Mouse (Mus musculus): ENCODE results near the gene Kdm6b. TPM values are rescaled to one million over a fixed set of nuclear protein-coding genes. Genes with fewer than 3 reads are reported as not detected.

The Kdm6b gene
- total RNA-seq, 2 experiments from 2014 or later, result 19.9 to 23.9 TPM

DNA sequence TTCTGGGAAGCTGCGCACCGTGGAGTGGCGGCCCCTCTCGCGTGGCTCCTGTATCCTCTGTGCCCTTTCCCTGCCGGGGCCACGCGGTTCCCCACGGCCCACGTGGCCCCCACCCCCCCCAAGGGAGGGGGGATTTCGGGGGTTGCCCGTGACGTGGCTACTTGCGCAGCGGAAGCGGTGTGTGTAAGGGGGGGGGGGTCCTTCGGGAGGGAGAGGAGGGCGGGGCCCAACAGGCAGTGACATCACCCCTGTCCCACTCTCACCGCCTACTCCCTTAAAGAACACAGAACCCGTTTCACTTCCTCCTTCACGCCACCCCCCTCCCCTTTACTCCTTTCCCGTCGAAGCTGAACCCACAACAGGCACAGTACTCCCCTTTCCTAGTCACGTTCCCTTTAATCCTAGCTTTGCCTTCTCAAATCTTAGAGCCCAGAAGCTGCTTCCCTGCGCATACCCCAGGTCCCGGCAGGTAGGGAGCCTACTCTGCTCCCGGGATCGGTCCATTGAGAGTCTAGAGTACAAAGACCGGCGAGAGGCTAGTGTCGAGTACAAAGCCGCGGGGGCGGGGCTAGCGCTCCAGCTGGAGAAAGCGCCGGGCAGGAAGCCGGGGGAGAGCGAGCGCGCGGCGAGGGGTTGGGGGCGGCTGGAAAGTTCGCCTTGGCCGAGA, 4.0 kb downstream of the Kdm6b start:
- intact Hi-C loops (cut with DNase I), result loop anchor here (1.0 to 10.0 kb wide), 2 partner anchors 9 to 315 kb away; partner anchors contain the start of gene Per1
- DNase-seq (ENCODE audit: low spot score in 2 of 2), result peak; percentile 85 to 88

GRCm38 (mm10) chr11:69408541-69409377, 4.7 kb downstream of the Kdm6b start:
- peak; percentile 82 to 86 for DNase-seq (ENCODE audit: low spot score in 2 of 2)
- intact Hi-C loops (cut with DNase I), result no loop called here

DNA sequence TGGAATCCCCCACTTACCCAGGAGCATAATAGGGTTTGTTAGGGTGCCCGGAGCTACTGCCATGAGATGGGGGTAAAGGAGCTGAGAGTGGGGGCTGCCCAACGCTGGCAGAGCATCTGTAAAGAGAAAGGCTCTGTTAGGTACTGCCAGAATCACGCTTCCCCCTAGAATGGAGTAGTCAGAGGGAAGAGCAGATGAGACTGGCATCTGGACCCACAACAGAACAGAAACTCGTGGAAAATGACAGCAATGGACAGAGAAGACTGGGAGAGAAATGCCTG, 5.8 kb downstream of the Kdm6b start:
- DNase-seq (ENCODE audit: low spot score in 2 of 2), result no peak
- intact Hi-C loops (cut with DNase I), result no loop called here

- intact Hi-C loops (cut with DNase I), result no loop called here
Measured at GRCm38 (mm10) chr11:69406867-69407723, 6.4 kb downstream of the Kdm6b start.

GRCm38 (mm10) chr11:69406282-69406681, 7.2 kb downstream of the Kdm6b start:
- intact Hi-C loops (cut with DNase I), result no loop called here
- DNase-seq (ENCODE audit: low spot score in 2 of 2), result no peak

More at GRCm38 (mm10) chr11:69406867-69407723, 6.4 kb downstream of the Kdm6b start:
- no peak for DNase-seq (ENCODE audit: low spot score in 2 of 2)

- intact Hi-C loops (cut with DNase I), result no loop called here
- DNase-seq (ENCODE audit: low spot score in 2 of 2), result no peak
Measured at GRCm38 (mm10) chr11:69405397-69406200, 7.9 kb downstream of the Kdm6b start.

GRCm38 (mm10) chr11:69404595-69405396, 8.7 kb downstream of the Kdm6b start:
- DNase-seq (ENCODE audit: low spot score in 2 of 2), result no peak
- intact Hi-C loops (cut with DNase I), result no loop called here

GRCm38 (mm10) chr11:69403691-69404594, 9.5 kb downstream of the Kdm6b start:
- DNase-seq (ENCODE audit: low spot score in 2 of 2), result no peak
- intact Hi-C loops (cut with DNase I), result no loop called here

DNA sequence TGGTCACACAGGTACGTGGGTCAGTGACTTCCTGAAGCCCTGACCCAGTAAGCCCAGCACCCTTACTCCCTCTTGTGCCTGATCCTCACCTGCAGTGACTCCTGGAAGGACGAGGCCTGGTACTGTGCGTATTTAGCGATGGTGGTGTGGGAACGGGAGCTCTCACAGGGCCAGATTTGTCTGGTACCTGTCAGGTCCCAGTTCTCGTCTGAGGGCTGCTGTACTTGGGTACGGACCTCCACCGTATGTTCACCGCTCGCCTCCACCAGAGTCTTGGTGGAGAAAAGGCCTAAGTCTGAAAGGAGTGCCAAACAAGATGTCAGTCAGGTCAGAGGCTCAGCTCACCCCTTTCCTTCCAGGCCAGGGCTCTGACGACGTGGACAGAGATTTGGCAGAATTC, 11.5 kb downstream of the Kdm6b start:
- intact Hi-C loops (cut with DNase I), result loop anchor here (2.0 kb wide), 2 partner anchors 31 to 111 kb away; no protein-coding TSS in a partner anchor

GRCm38 (mm10) chr11:69401210-69401637, 12.3 kb downstream of the Kdm6b start:
- intact Hi-C loops (cut with DNase I), result loop anchor here (2.0 kb wide), 2 partner anchors 32 to 112 kb away; no protein-coding TSS in a partner anchor
- DNase-seq (ENCODE audit: low spot score in 2 of 2), result peak; percentile 89 to 90

More for the DNA sequence above, 11.5 kb downstream of the Kdm6b start:
- no peak for DNase-seq (ENCODE audit: low spot score in 2 of 2)

GRCm38 (mm10) chr11:69400083-69400850, 13.2 kb downstream of the Kdm6b start:
- intact Hi-C loops (cut with DNase I), result loop anchor here (2.0 kb wide), 2 partner anchors 33 to 113 kb away; no protein-coding TSS in a partner anchor
- no peak for DNase-seq (ENCODE audit: low spot score in 2 of 2)

GRCm38 (mm10) chr11:69399201-69400082, 14.0 kb downstream of the Kdm6b start:
- DNase-seq (ENCODE audit: low spot score in 2 of 2), result no peak
- intact Hi-C loops (cut with DNase I), result loop anchor here (2.0 to 5.0 kb wide), 3 partner anchors 33 to 178 kb away; no protein-coding TSS in a partner anchor

GRCm38 (mm10) chr11:69398486-69399200, 14.8 kb downstream of the Kdm6b start:
- no peak for DNase-seq (ENCODE audit: low spot score in 2 of 2)
- intact Hi-C loops (cut with DNase I), result loop anchor here (5.0 kb wide), 1 partner anchor 179 kb away; no protein-coding TSS in a partner anchor

DNA sequence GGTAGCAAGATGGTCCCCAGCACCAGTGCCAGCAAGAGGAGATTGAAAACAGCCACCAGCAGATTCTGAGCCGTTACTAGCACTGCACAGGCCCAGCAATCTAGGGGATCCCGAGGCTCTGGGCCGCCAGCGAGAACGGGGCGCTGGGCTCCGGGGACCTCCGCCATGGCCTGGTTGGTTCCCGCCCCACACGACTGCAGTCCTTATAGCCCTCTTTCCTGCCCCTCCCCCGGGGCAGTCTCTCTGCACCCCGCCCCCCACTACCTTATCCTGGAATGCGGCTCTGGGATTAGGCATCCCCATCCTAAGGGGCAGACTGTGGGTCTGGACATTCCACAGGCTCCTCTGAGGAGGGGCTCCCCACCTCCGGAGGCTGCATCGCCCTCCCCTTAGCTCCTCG, 15.4 kb downstream of the Kdm6b start, which contains the start of gene Tmem88:
Gene Tmem88, minus strand, starts transcription at position 176 of the 400 bp plus-strand sequence.
- DNase-seq (ENCODE audit: low spot score in 2 of 2), result no peak
- intact Hi-C loops (cut with DNase I), result loop anchor here (5.0 kb wide), 1 partner anchor 179 kb away; no protein-coding TSS in a partner anchor
